Mouse (Mus musculus): ENCODE measurements around the gene Osbp2.

Gene Osbp2

DNA sequence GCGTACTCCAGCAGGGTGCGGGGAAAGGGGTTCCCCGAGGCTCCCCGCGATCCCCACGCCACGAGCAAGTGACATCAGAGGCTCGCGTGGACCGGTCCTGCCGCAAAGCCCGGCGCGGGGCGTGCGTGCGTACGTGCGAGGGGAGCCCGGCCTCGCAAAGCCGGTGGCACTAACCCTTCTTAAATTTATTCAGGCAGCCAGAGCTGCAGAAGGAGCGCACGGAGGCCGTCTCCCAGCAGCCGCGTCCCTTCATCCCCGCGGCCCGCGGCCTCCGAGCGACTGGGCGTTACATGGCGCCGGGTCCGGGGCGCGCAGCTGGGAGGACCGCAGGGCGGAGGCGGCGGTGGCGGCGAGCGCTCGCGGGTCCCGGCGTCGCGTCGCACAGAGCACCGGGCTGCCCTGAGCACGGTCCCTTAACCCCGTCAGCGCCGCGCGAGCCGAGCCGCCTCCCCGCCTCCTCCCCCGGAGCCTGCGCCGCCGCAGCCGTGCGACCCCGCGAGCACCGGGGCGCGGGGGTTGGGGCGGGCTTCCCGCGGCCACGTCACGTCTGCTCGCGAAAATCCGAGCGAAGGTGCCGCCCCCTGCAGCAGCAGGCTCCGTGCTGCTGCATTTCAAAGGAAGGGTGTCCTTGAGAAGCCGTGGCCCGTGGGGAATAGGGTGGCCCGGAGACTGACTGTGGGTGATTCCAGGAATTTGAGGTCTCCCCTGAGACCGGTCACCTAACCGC lies 101.8 kb downstream of the Osbp2 start:
- no peak for DNase-seq (ENCODE audit: extremely low read depth, low read depth, low spot score)

DNA sequence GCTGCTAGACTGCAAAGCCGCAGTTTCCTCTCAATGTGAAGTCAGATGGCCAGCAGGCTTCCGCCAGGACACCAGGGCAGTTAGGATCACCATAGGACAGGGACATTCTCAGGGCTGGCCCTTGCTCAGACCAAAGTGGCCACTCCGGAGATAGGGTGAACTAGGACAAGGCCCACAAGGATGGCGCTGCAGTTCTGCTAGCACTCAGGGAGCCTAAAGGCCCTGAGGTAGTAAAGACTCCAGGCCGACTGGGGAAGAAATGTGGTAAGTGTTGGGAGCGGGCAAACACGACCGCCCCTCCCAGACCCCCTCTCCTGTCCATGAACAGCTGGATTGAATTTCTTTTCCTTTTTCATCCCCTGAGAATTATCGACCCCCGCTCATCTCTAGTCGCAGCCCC lies 102.4 kb downstream of the Osbp2 start:
- no peak for DNase-seq (ENCODE audit: extremely low read depth, low read depth, low spot score)

DNA sequence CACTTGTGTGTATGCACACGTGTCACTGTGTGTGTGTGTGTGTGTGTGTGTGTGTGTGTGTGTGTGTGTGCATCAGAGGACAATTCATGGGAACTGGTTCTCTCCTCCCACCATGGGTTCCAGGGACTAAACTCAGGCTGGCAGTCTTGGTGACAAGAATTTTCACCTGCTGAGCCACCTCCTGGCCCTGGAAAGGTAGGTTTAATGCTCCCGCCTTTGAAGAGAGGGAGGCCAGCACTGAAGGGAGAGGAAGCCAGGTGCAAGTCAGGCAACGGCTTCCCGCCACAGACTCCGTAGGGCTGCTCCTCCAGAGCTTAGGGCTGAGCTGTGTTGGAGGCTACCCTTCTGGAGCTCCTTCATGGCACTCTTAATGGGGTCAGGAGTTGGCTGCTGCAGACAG lies 104.3 kb downstream of the Osbp2 start:
- no peak for DNase-seq (ENCODE audit: extremely low read depth, low read depth, low spot score)

DNA sequence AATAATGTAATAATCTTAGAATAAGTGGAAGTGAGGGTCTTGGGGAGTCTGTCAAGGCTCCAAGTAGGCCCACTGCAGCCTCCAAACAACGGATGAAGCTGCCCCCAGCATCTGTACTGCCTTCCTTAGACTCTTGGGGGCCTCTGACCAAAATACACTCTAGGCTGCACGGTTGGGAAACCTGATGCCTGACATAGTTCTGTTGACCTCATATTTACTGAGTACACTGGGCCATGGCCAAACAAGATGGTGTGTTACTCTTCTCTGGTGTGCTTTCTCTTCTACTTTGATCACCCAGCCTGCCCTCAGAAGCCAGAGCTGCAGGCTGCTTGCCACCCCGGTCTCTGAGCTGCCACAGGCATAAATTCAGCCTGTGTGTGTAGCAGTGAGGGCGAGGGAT lies 108.4 kb downstream of the Osbp2 start:
- no peak for DNase-seq (ENCODE audit: extremely low read depth, low read depth, low spot score)

DNA sequence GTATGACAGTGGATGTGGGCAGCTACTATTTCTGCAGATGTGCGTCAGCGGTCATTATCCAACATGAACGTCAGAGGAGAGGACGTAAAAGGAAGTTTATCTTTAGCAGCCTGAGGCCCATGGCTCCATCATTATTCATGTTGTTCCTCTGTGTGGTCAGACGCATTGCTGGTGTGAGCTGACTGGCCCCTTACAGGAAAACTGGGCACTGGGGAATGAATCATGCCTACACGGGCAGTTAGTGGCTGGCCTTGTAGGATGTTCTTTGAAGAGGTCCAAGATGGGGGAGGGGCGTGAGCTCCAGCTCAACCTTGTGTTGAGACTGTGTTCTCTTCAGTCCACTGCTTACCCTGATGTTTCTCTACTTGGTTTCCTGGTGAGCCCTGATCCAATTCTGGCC lies 109.0 kb downstream of the Osbp2 start:
- DNase-seq (ENCODE audit: extremely low read depth, low read depth, low spot score), result no peak

DNA sequence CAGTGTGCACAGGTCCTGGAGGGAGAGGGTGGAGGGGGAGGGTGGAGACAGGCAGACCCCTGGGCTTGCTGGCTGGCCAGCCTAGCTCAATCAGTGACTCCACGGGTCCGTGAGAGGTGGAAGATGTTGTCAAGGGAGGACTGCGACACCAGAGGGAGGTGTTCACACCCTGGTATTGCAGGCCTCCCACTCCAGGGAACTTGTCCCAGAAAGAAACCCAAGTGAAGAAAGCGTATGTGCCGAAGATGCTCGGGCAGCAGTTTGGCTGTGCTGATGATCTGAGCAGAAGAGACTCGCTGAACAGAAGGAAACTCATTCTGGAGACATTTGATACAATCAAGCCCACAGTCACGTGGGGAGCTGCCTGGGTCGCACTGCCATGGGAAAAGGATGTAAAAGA lies 109.8 kb downstream of the Osbp2 start:
- DNase-seq (ENCODE audit: extremely low read depth, low read depth, low spot score), result no peak

DNA sequence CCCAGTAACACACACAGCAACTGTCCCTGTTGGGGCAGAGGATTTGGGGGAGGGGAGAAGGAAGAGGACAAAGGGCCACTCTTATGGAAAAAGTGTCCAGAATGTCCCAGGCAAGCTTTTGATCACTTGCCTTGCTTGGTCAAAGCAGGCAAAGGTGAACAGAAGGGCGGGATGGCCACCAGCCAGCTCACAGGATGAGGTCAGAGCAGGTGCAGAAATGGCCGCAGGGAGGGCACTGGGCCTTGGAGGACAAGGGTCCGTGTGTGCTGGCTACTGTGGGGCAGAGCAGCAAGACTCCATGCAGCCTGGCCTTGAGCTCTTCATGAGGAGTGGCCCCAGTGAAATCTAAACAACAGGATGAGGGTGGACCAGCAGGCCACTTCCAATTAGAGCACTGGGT lies 110.9 kb downstream of the Osbp2 start:
- no peak for DNase-seq (ENCODE audit: extremely low read depth, low read depth, low spot score)

DNA sequence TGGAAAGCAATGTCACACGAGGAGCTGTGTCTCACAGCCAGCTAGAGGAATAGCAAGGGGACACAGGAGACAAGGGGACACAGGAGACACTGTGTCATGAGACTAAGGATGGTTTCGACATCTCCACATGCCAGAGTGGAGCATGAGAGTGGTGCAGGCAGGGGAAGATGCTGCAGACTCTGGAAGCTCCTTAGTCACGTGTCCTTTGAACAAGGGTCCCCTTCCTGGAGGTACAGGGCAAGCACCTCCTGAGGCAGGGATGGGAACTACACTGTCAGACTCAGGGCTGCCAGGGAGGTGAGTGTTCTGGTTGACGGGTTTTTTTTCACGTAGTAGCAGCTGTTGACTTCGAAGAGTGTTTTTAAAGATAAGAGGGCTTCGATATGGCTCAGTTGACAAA lies 113.9 kb downstream of the Osbp2 start:
- DNase-seq (ENCODE audit: extremely low read depth, low read depth, low spot score), result no peak

DNA sequence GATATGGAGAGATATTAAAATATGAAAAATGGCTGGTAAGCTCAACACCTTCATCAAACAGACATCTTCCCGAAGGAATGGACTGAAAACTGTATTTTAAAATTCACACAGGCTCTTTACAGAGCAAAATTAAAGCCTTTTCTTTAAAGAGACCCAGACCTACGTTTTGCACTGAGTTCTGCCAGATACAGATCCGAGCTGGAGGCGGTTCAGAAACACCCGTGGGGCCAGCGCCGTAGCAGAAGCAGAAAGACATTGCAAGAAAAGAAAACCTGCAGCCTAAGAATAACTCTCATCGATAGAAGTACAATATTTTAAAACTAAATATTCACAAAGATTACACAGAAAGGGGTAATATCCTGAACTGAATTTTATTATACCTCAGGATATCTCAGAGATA lies 121.3 kb downstream of the Osbp2 start:
- DNase-seq (ENCODE audit: extremely low read depth, low read depth, low spot score), result no peak

DNA sequence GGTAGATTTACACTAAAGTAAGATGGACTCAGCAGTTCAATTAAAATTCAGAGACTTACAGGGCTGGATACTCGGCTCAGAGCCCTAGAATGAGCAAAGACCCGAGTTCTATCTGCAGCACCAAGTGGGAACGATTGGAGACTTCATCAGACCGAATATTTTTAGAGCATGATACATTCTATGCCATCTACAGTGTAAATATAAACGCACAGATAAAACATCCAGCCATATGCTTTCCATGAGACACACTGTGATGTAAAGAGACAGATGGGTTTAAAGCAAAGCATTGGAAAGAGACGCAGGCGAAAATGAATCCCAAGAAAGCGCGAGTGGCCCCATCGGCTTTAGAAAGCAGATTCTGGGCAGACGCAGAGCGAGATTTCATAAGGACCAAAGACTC lies 122.5 kb downstream of the Osbp2 start:
- no peak for DNase-seq (ENCODE audit: extremely low read depth, low read depth, low spot score)

DNA sequence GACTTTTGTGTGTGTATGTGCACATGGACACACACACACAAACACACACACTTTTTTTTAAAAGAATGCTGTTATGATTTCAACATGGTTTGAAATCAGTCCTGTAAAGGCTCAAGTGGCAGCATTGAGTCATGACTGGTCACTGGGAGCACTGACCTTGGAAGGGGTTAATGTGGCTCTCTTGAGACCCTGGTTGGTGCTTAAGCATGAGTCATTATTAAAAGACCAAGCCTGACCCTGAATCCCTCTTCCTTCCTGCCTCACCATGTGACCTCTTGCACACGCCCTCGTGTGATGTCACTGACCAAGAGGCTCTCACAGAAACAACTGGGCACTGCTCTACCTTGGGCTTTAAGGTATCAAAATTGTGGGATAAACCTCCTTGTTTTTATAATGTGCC lies 124.9 kb downstream of the Osbp2 start:
- DNase-seq (ENCODE audit: extremely low read depth, low read depth, low spot score), result no peak

DNA sequence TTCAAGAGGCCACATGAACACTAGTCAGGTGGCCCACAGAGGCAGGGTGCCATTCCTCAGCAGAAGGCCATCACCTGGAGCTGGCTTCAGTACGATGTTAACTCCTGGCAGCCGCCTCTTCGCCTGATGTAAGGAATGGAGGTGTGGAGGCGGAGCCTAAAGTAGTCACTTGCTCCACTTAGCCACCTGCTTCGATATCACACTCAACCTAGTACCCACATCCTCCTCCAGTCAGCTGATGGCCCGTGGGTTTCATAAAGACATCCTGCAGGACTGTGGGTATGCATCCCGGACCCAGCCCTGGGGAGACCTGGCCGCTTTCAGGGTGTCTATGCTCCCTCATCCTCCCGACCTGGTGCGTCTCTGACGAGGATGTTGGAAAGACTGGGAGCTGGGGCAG lies 128.0 kb downstream of the Osbp2 start:
- no peak for DNase-seq (ENCODE audit: extremely low read depth, low read depth, low spot score)

DNA sequence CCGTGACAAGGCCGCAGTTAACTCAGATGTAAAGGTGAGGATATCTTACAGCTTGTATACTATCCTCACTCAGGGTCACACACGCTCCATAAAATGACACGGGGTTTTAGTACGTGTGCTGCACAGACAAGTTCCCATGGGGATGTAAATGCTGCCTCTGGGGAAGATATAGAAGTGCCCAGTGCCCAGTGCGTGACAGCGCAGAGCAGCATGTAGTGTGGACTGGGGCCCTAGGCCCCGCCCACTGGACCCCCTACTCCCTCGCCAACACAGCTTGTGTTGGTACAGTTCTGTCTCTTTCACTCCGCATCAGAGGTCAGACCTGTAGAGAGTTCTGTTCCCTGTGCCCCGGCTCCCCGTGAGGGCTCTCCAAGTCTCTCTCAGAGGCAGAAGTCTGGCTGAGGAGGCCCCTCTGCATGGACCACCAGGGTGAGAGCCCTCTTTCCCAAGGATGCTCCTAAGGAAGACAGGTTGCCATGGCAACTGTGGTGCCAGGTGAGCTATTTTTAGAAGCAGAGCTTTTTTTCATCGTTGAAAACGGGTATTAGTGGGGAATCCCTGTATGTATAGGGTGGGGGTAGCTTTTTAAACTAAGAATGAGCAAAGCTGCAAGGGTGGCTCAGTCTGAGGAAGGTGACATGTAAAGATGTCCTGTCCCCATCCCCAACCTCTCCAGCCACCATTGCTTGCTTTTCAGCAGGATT lies 129.6 kb downstream of the Osbp2 start:
- DNase-seq (ENCODE audit: extremely low read depth, low read depth, low spot score), result no peak

DNA sequence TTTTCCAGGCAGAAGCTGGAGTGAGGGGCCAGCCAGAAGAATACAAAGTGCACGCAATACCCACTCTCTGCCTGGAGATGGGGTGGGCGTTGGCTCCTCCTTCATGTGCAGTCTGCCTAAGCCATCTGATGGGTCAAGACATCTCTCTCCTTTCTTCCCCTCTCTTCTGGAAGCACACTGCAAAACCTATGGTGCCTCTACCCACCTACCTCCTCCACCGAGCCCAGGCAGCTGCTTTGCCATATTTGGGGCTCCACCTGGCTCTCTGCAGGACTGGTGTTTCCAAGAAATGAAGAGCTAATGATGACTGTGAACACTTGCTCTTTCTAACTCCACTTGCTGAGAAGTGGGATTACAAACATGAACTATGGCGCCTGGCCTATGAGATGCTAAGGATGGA lies 132.2 kb downstream of the Osbp2 start:
- no peak for DNase-seq (ENCODE audit: extremely low read depth, low read depth, low spot score)

DNA sequence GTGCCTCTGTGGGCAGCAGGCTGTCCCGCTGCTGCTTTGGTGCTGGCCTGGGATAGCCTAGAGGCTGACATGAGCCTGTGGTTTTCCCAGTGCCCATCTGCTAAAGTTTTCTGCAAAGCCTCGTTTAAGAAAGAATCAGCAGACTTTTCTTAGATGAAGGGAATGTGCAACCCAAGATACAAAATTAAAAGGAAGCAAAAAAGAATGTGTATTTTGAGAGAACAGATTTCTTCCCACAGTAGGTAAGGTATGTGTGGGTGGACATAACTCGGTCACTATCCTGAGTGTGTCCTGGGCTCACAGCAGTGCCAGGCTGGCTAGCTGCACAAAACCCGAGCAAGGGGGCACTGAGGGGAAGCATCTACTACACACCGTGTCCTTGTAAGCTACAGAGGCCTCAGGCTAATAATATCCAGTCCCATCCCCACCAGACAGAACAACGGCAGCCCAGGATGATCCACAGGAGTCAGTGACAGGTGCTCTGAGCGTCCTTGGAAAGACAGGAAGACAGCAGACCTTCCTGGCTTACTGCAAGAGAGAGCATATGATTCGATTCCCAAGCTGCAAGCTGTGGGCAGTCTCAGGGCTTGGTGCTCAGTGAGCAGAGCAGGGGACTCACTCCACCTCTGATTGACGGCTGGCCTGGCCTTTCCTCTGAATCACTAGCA lies 136.1 kb downstream of the Osbp2 start:
- DNase-seq (ENCODE audit: extremely low read depth, low read depth, low spot score), result no peak

DNA sequence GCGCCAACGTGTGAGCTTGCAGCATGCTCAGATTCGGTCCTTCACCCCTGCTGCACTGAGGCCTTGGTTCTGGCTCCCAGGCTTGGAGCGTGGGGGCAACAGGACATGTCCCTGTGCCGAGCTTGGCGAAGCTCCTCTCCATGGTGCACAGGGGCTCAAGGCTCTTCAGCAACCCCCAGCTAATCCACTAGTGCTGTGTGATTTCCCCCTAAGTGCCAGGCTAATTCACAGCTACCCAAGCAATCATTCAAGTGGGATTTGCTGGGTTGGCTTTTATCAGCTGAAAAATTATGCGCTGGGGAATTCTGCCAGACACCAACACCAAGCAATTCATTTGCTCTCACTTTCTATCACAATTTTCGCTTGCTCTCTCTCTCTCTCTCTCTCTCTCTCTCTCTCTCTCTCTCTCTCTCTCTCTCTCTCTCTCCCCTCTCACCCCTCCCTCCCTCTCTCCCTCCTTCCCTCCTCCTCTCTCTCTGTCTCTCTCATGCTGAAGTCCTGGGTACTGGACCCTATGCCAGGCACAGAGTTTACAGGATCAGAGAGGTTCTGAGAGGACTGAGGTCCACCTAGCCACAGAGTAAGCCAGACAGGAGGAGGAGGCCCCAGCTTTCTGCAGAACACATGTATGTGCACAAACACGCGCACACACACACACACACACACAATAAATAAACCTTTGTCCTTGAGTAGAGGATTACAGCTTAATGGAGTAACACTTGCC lies 138.2 kb downstream of the Osbp2 start:
- no peak for DNase-seq (ENCODE audit: extremely low read depth, low read depth, low spot score)

DNA sequence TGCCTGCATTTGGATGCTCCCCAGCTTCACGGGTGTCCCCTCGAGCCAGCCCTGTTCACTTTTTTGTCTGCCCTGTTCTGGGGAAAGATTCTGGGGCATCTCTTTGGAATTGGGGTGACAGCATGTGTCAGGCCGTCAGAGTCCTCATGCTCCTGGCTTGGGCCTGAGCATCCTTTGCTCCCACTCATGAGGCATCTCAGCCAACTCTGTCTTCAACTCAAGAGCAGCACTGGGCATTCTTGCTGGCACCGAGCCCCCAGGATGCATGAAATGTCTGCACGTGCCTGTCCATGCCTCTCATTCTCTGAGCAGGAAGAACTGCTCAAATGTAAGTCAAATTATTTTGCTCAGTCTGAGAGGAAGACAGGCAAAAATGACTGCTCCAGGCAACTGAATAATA lies 139.0 kb downstream of the Osbp2 start:
- DNase-seq (ENCODE audit: extremely low read depth, low read depth, low spot score), result no peak

DNA sequence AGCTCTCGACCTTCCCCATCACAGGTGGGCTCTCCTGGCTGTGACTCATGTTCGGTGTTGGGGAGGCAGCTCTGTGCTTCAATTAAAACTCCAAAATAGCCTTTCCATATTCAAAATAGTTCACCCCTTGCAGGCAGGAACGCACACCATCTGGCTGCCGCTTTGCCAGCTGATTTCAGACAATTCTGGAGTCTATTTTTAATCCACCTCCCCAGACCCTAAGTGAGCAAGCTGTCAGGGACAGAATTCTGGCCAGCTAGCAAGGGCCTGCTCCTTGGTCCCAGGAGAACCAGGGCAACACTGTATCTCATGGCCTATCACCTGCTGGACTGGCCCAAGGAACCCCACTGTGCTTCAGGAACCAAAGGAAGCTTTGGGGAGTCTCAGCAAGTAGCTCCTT lies 139.8 kb downstream of the Osbp2 start:
- no peak for DNase-seq (ENCODE audit: extremely low read depth, low read depth, low spot score)

DNA sequence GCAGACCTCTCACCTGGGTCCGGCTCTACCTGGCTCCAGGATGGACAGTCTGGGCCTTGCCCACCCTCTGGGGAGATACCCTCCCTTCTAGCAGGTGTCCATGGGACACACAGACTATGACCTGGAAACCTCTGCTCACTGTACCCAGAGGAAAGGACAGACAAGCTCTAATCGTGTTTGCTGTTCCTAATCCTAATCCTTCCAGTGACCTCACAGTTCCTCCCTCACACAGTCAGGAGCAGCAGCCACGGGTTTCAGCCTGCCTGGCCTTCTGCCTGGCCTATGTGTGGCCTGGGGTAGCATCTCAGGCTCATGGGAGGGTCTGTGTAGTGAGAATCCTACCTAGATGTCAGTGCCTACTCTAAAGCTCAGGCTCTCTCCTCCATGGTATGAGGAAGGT lies 140.8 kb downstream of the Osbp2 start:
- DNase-seq (ENCODE audit: extremely low read depth, low read depth, low spot score), result no peak

DNA sequence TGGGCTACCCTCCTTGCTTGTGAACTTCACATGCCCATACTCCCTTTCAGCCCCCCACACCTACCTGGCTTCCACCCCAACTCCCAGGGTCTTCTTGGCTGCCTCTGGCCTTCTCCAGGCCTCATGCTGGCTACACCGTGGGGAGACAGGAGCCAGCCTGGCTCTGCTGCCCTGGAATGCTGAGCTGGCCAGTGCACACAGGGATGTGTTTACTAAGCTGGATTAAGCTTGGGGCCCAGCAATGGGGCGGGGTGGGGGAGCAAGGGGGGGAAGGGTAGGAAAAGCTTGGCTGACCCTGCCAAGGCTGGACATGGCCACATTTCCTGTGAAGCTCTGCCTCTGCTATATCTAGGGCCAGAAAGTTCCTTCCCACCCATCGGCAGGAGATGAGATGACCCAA lies 141.7 kb downstream of the Osbp2 start:
- no peak for DNase-seq (ENCODE audit: extremely low read depth, low read depth, low spot score)

DNA sequence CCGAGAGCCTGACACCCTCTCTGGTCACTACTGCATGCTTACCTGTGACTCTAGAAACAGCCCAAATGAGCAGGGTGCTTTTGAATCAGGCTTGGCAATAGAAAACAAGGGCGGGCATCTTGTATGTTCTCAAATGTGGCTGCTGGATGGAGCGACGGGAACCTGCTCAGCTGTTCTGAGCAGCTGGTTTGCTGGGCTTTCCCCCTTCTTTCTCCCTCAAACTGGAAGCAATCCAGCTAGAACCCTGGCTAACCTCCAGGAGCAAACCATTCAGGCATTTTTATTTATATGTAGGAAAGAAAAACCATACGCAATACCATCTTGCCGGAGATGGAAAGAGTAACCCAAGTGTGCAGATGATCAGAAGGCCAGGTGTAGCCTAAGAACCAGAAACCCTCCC lies 147.0 kb downstream of the Osbp2 start:
- no peak for DNase-seq (ENCODE audit: extremely low read depth, low read depth, low spot score)

DNA sequence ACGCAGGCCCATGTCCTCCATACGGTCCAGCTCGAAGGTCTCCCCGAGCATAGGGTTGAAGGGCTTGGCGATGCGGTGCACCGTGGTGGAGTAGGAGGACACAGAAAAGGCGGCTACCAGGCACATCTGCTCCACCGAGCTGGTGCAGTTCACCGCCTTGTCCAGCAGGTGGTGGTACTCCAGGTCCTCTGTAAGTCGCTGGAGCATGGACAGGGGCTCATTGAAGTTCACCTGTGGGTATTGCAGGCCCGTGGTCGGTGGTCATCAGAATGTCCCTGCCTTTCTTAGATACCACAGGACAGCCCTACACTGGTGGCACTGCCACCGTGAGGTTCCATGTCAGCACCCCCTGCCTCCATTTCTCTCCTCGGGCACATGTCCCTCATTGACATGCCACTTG lies 149.2 kb downstream of the Osbp2 start:
- no peak for DNase-seq (ENCODE audit: extremely low read depth, low read depth, low spot score)
